Mouse (Mus musculus): ENCODE data around the gene Rtkn2. TPM values are rescaled to one million over a fixed set of nuclear protein-coding genes. Genes with fewer than 3 reads are reported as not detected.

The Rtkn2 gene
- polyA plus RNA-seq, 1 experiment = 0.09 TPM

DNA sequence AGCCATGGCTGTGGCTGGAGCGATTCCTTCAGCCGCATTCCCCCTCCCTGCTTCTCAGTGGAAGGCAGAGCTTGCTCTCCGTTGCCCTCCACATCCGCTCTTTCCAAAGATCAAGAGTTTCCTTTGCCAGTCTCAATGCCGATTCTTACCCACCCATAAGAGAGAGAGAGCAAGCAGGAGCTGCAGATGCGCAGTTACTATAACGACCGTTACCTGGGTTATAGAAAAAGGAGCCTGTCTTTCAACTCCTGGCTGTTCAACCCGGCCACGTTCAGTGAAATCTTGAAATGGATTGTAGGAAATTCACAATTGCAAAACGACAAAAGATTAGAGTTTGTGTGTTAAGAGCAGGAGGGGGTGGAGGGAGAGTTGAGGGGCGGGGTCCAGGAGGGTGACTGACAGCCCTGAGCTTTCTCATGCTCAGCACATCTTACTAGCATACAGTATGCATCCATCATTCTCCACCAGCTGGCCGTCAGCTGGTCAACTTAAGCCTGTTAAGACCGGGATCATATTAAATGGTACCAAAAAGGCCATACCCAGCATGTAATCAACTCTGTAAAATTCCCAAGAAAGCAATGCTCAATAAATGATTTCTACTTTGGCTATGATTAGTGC, 72.1 kb downstream of the Rtkn2 start:
- no peak for DNase-seq (ENCODE audit: low read depth in 1 of 2, low spot score in 2 of 2)
- H3K4me1 ChIP-seq (ENCODE audit: control insufficient read depth, insufficient read depth, insufficient read length) = no peaks in the 10 kb centered on the region
- H3K36me3 ChIP-seq (ENCODE audit: control insufficient read depth, insufficient read depth, low read length) = no peaks in the 10 kb centered on the region
- no peak for TF ChIP-seq CTCF (IDR thresholded peaks at IDR 0.05; ENCODE audit: extremely low read depth, insufficient read depth, insufficient read length, insufficient replicate concordance)
- TF ChIP-seq POLR2A (IDR thresholded peaks at IDR 0.05; ENCODE audit: low read depth, low read length) = no peak
- H3K4me3 ChIP-seq (ENCODE audit: extremely low read depth, insufficient read depth, insufficient read length) = no peak overlapping the region
- WGBS = 96% methylated on average over 14 of the region's 14 CpGs
- no peaks in the 10 kb centered on the region for H3K27me3 ChIP-seq (ENCODE audit: control insufficient read depth, insufficient read depth, low read length)
- no peak overlapping the region for H3K27ac ChIP-seq (ENCODE audit: insufficient read depth, low read length)

DNA sequence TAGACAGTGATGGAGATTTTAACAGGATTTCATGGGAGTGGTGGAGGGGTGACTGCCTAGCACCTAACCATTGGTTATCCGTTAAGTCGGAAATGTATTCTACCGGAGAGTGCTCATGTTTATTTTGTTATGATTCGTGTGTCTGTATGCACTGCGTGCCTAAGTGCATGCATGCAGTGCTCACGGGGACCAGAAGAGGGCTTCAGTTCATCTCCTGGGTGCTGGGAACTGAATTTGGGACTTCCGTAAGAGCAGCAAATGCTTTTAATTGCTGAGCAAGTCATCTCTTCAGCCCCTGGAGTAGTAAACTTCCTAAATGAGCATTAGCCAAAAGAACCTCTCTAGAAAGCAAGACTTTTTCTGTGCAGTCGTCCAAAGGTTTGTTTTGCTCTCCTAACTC, 72.9 kb downstream of the Rtkn2 start:
- TF ChIP-seq POLR2A (IDR thresholded peaks at IDR 0.05; ENCODE audit: low read depth, low read length) (no peak), CTCF (IDR thresholded peaks at IDR 0.05; ENCODE audit: extremely low read depth, insufficient read depth, insufficient read length, insufficient replicate concordance) (no peak)
- 96% methylated on average over 8 of the region's 8 CpGs for WGBS

DNA sequence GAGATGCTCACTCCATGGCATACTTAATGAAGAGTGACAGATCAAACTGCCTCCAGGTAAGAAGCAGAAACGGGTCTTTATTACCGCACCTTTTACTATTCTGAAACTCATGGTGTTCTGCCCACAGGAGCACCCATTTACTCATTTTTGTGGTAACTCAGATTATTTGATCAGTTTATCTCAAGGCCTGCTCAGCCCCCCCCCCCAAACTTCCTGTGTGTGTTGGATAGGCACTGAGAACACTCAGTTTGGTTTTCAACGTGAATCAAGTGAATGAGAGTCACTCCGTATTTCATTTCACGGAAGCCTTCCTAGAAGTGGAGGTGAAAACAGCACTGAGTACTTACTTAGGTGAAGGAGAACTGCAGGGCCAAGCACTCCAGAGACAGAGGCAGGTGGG, 74.8 kb downstream of the Rtkn2 start:
- H3K36me3 ChIP-seq (ENCODE audit: control insufficient read depth, insufficient read depth, low read length) = no peaks in the 10 kb centered on the region
- H3K4me1 ChIP-seq (ENCODE audit: control insufficient read depth, insufficient read depth, insufficient read length) = no peaks in the 10 kb centered on the region
- no peak for TF ChIP-seq POLR2A (IDR thresholded peaks at IDR 0.05; ENCODE audit: low read depth, low read length)
- no peak for TF ChIP-seq CTCF (IDR thresholded peaks at IDR 0.05; ENCODE audit: extremely low read depth, insufficient read depth, insufficient read length, insufficient replicate concordance)
- 63% methylated on average over 5 of the region's 5 CpGs for WGBS
- H3K4me3 ChIP-seq (ENCODE audit: extremely low read depth, insufficient read depth, insufficient read length) = no peak overlapping the region
- no peak overlapping the region for H3K27ac ChIP-seq (ENCODE audit: insufficient read depth, low read length)
- no peaks in the 10 kb centered on the region for H3K27me3 ChIP-seq (ENCODE audit: control insufficient read depth, insufficient read depth, low read length)
- DNase-seq (ENCODE audit: low read depth in 1 of 2, low spot score in 2 of 2) = no peak

More for the DNA sequence above, 72.9 kb downstream of the Rtkn2 start:
- DNase-seq (ENCODE audit: low read depth in 1 of 2, low spot score in 2 of 2) = no peak
- H3K27me3 ChIP-seq (ENCODE audit: control insufficient read depth, insufficient read depth, low read length) = no peaks in the 10 kb centered on the region
- H3K27ac ChIP-seq (ENCODE audit: insufficient read depth, low read length) = no peak overlapping the region
- H3K4me3 ChIP-seq (ENCODE audit: extremely low read depth, insufficient read depth, insufficient read length) = no peak overlapping the region
- no peaks in the 10 kb centered on the region for H3K4me1 ChIP-seq (ENCODE audit: control insufficient read depth, insufficient read depth, insufficient read length)
- H3K36me3 ChIP-seq (ENCODE audit: control insufficient read depth, insufficient read depth, low read length) = no peaks in the 10 kb centered on the region

DNA sequence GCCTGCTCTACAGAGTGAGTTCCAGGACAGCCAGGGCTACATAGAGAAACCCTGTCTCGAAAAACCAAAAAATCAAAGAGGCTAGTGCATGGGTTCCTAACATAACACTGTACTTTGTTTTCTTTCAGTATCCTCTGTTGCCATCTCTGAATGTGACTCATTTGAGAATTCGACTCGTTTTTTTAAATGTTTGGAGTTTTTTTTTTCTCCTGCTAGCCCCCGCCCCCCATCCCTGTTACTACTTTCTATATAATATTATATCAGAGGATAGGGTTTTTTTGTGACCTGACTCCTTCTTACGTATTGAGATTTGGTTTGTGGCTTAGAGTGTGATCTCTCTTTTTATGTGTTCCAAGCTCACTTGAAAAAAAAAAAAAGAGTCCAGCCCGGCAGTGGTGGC, 75.3 kb downstream of the Rtkn2 start:
- 74% methylated on average over 6 of the region's 6 CpGs for WGBS
- Histone ChIP-seq H3K4me1 (ENCODE audit: control insufficient read depth, insufficient read depth, insufficient read length) (no peaks in the 10 kb centered on the region), H3K27me3 (ENCODE audit: control insufficient read depth, insufficient read depth, low read length) (no peaks in the 10 kb centered on the region), H3K36me3 (ENCODE audit: control insufficient read depth, insufficient read depth, low read length) (no peaks in the 10 kb centered on the region), H3K27ac (ENCODE audit: insufficient read depth, low read length) (no peak overlapping the region), H3K4me3 (ENCODE audit: extremely low read depth, insufficient read depth, insufficient read length) (no peak overlapping the region)
- no peak for TF ChIP-seq CTCF (IDR thresholded peaks at IDR 0.05; ENCODE audit: extremely low read depth, insufficient read depth, insufficient read length, insufficient replicate concordance)
- no peak for TF ChIP-seq POLR2A (IDR thresholded peaks at IDR 0.05; ENCODE audit: low read depth, low read length)
- DNase-seq (ENCODE audit: low read depth in 1 of 2, low spot score in 2 of 2) = no peak

DNA sequence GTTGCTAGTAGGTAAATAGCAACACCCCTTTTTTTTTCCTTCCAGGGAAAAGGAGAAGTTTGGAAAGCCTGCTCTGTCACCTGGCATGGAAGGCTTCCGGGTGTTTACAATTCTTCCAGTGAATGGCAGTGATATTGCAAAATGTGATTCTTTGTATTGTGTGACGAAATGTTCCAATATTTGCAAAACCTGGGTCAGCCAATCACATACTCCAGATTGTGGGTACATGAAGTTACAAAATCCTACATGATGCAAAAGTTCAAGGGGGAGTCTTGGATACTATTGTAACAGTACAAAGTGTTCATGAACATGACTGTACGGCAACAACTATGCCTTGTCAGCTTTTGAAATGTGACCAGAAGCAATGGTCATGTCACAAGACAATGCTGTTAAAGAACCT, 78.5 kb downstream of the Rtkn2 start:
- TF ChIP-seq POLR2A (IDR thresholded peaks at IDR 0.05; ENCODE audit: low read depth, low read length) (no peak), CTCF (IDR thresholded peaks at IDR 0.05; ENCODE audit: extremely low read depth, insufficient read depth, insufficient read length, insufficient replicate concordance) (no peak)
- Histone ChIP-seq H3K27ac (ENCODE audit: insufficient read depth, low read length) (no peak overlapping the region), H3K4me3 (ENCODE audit: extremely low read depth, insufficient read depth, insufficient read length) (no peak overlapping the region), H3K4me1 (ENCODE audit: control insufficient read depth, insufficient read depth, insufficient read length) (no peaks in the 10 kb centered on the region), H3K27me3 (ENCODE audit: control insufficient read depth, insufficient read depth, low read length) (no peaks in the 10 kb centered on the region), H3K36me3 (ENCODE audit: control insufficient read depth, insufficient read depth, low read length) (no peaks in the 10 kb centered on the region)
- WGBS = 94% methylated on average over 3 of the region's 3 CpGs
- no peak for DNase-seq (ENCODE audit: low read depth in 1 of 2, low spot score in 2 of 2)

DNA sequence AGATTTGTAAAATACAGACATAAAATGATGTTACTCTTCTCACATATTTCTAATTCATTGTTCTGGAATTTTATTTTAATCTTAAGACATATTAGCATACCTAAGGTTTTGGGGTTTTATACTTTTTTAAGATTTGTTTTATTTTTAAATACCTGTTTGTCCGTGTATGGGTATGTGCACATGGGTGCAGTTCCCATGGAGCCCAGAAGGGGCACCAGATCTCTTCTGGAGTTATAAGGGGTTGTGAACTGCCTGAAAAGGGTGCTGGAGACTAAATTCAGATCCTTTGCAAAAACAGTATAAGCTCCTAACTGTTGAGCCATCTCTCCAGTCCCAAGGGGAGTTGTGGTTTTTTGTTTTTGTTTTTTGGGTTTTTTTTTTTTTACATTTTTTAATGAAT, 79.0 kb downstream of the Rtkn2 start:
- H3K4me1 ChIP-seq (ENCODE audit: control insufficient read depth, insufficient read depth, insufficient read length) = no peaks in the 10 kb centered on the region
- TF ChIP-seq CTCF (IDR thresholded peaks at IDR 0.05; ENCODE audit: extremely low read depth, insufficient read depth, insufficient read length, insufficient replicate concordance) (no peak), POLR2A (IDR thresholded peaks at IDR 0.05; ENCODE audit: low read depth, low read length) (no peak)
- no peak overlapping the region for H3K4me3 ChIP-seq (ENCODE audit: extremely low read depth, insufficient read depth, insufficient read length)
- no peaks in the 10 kb centered on the region for H3K36me3 ChIP-seq (ENCODE audit: control insufficient read depth, insufficient read depth, low read length)
- 97% methylated on average over 1 of the region's 1 CpGs for WGBS
- no peaks in the 10 kb centered on the region for H3K27me3 ChIP-seq (ENCODE audit: control insufficient read depth, insufficient read depth, low read length)
- no peak for DNase-seq (ENCODE audit: low read depth in 1 of 2, low spot score in 2 of 2)
- H3K27ac ChIP-seq (ENCODE audit: insufficient read depth, low read length) = no peak overlapping the region

DNA sequence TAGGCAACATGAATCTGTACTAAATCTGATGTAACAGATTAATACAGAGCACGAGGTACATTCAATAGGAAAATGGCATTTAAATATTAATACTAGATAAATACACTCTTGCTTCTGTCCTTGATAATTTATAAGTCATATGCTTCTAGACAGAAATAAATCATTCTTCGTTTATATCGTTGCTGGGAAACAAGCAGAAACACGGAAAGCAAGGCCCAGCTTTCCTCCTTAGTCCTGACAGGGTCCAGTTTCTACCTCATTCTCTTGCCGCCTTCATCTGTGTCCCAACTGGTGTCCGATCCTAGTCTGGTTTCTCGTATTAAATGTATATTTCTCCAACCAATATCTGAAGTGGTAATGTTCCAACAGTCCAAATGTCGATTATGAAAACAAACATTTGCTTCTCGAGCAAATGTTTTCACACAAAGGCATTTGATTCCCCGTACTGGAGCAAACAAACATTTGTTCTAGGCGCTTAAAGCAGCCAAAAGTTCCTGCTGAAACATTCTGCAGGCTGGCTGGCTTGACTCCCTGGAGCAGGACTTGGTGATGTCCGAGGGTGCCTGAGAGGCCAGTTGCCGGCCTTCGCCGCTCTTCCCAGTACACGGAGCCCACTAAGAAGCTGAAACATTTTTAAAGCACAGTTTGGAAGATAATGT, 81.3 kb downstream of the Rtkn2 start:
- 87% methylated on average over 16 of the region's 16 CpGs for WGBS
- no peak for TF ChIP-seq CTCF (IDR thresholded peaks at IDR 0.05; ENCODE audit: extremely low read depth, insufficient read depth, insufficient read length, insufficient replicate concordance)
- no peak for TF ChIP-seq POLR2A (IDR thresholded peaks at IDR 0.05; ENCODE audit: low read depth, low read length)
- no peak for DNase-seq (ENCODE audit: low read depth in 1 of 2, low spot score in 2 of 2)
- Histone ChIP-seq H3K4me1 (ENCODE audit: control insufficient read depth, insufficient read depth, insufficient read length) (peaks cover 4% of the 10 kb centered on the region; the same call in 1 of the 2 replicates), H3K4me3 (ENCODE audit: extremely low read depth, insufficient read depth, insufficient read length) (no peak overlapping the region), H3K27me3 (ENCODE audit: control insufficient read depth, insufficient read depth, low read length) (no peaks in the 10 kb centered on the region), H3K36me3 (ENCODE audit: control insufficient read depth, insufficient read depth, low read length) (no peaks in the 10 kb centered on the region), H3K27ac (ENCODE audit: insufficient read depth, low read length) (no peak overlapping the region)

Data from spleen, adult 2 months (tissue).